Mouse (Mus musculus): ENCODE data around the gene Plekhm3.

Plekhm3 gene

GRCm38 (mm10) chr1:64831552-64831951 lies 125.1 kb downstream of the Plekhm3 start:
- no peak for DNase-seq (ENCODE audit: low read depth in 1 of 2, low spot score in 2 of 2)

GRCm38 (mm10) chr1:64827434-64827833 lies 129.2 kb downstream of the Plekhm3 start:
- no peak for DNase-seq (ENCODE audit: low read depth in 1 of 2, low spot score in 2 of 2)

GRCm38 (mm10) chr1:64826348-64827103 lies 130.1 kb downstream of the Plekhm3 start:
- DNase-seq (ENCODE audit: low read depth in 1 of 2, low spot score in 2 of 2) = no peak

- no peak for DNase-seq (ENCODE audit: low read depth in 1 of 2, low spot score in 2 of 2)
Observed at GRCm38 (mm10) chr1:64823564-64823963, 133.1 kb downstream of the Plekhm3 start.

- DNase-seq (ENCODE audit: low read depth in 1 of 2, low spot score in 2 of 2) = no peak
Observed at GRCm38 (mm10) chr1:64817709-64818108, 138.9 kb downstream of the Plekhm3 start.

- no peak for DNase-seq (ENCODE audit: low read depth in 1 of 2, low spot score in 2 of 2)
Observed at GRCm38 (mm10) chr1:64813182-64813581, 143.4 kb downstream of the Plekhm3 start.

- DNase-seq (ENCODE audit: low read depth in 1 of 2, low spot score in 2 of 2) = no peak
Observed at GRCm38 (mm10) chr1:64811956-64812355, 144.7 kb downstream of the Plekhm3 start.

- no peak for DNase-seq (ENCODE audit: low read depth in 1 of 2, low spot score in 2 of 2)
Observed at GRCm38 (mm10) chr1:64809085-64809484, 147.5 kb downstream of the Plekhm3 start.

- no peak for DNase-seq (ENCODE audit: low read depth in 1 of 2, low spot score in 2 of 2)
Observed at GRCm38 (mm10) chr1:64807766-64808165, 148.9 kb downstream of the Plekhm3 start.

GRCm38 (mm10) chr1:64805217-64805616 lies 151.4 kb downstream of the Plekhm3 start:
- no peak for DNase-seq (ENCODE audit: low read depth in 1 of 2, low spot score in 2 of 2)

- no peak for DNase-seq (ENCODE audit: low read depth in 1 of 2, low spot score in 2 of 2)
Observed at GRCm38 (mm10) chr1:64802631-64803030, 154.0 kb downstream of the Plekhm3 start.

GRCm38 (mm10) chr1:64797621-64798020 lies 159.0 kb downstream of the Plekhm3 start:
- no peak for DNase-seq (ENCODE audit: low read depth in 1 of 2, low spot score in 2 of 2)

- peak; percentile 21 to 29 for DNase-seq (ENCODE audit: low read depth in 1 of 2, low spot score in 2 of 2)
Observed at GRCm38 (mm10) chr1:64796867-64797582, 159.6 kb downstream of the Plekhm3 start.

- no peak for DNase-seq (ENCODE audit: low read depth in 1 of 2, low spot score in 2 of 2)
Observed at GRCm38 (mm10) chr1:64795284-64796040, 161.2 kb downstream of the Plekhm3 start.

- no peak for DNase-seq (ENCODE audit: low read depth in 1 of 2, low spot score in 2 of 2)
Observed at GRCm38 (mm10) chr1:64794096-64794495, 162.5 kb downstream of the Plekhm3 start.

- DNase-seq (ENCODE audit: low read depth in 1 of 2, low spot score in 2 of 2) = no peak
Observed at GRCm38 (mm10) chr1:64793234-64793530, 163.4 kb downstream of the Plekhm3 start.

GRCm38 (mm10) chr1:64792521-64793233 lies 163.9 kb downstream of the Plekhm3 start:
- DNase-seq (ENCODE audit: low read depth in 1 of 2, low spot score in 2 of 2) = no peak

GRCm38 (mm10) chr1:64791826-64792225 lies 164.8 kb downstream of the Plekhm3 start:
- DNase-seq (ENCODE audit: low read depth in 1 of 2, low spot score in 2 of 2) = no peak

- no peak for DNase-seq (ENCODE audit: low read depth in 1 of 2, low spot score in 2 of 2)
Observed at GRCm38 (mm10) chr1:64790806-64791790, 165.5 kb downstream of the Plekhm3 start.
